Mouse (Mus musculus) lung, embryonic 16.5 days (tissue): Measurements from ENCODE around the gene Olfr113. TPM values are rescaled to one million over a fixed set of nuclear protein-coding genes. Genes with fewer than 3 reads are reported as not detected.
"Not testable (repeated sequence)": the region's sequence is repeated elsewhere in the genome, so short reads cannot be mapped to it uniquely, and the experiment has no call there.

ENCODE experiments used
- ATAC-seq: fragments of 200-750 bp; cut with Nextera tagmentation; 2 replicates; pipeline ENCODE4 v1.8.0; 2017; ENCODE audit warnings: low read depth, mild to moderate bottlenecking, moderate library complexity
- H3K27ac ChIP-seq: fragments of 300-500 bp; sonication (generic); 2 replicates; pipeline ENCODE4 v1.5.1; 2014; ENCODE audit warnings: mild to moderate bottlenecking, control low read depth, low read length
- H3K27me3 ChIP-seq: fragments of 300-500 bp; sonication (generic); 2 replicates; pipeline ENCODE4 v1.6.1; 2014; ENCODE audit warnings: low read depth, low read length, mixed read lengths; ENCODE audit not compliant: control insufficient read depth, insufficient read depth
- H3K36me3 ChIP-seq: fragments of 300-500 bp; sonication (generic); 2 replicates; pipeline ENCODE4 v1.6.1; 2014; ENCODE audit warnings: low read length; ENCODE audit not compliant: control insufficient read depth, insufficient read depth
- H3K4me1 ChIP-seq: fragments of 300-500 bp; sonication (generic); replicated peaks from 2 replicates; pipeline ENCODE4 v1.6.1; 2014; ENCODE audit warnings: low read length, mixed read lengths; ENCODE audit not compliant: control insufficient read depth, insufficient read depth
- H3K4me2 ChIP-seq: fragments of 300-500 bp; sonication (generic); 2 replicates; pipeline ENCODE4 v1.6.1; 2014; ENCODE audit warnings: low read depth, low read length, control low read depth
- H3K4me3 ChIP-seq: fragments of 300-500 bp; sonication (generic); 2 replicates; pipeline ENCODE4 v1.5.1; 2014; ENCODE audit warnings: mild to moderate bottlenecking, low read length, control low read depth
- H3K9ac ChIP-seq: fragments of 300-500 bp; sonication (generic); 2 replicates; pipeline ENCODE4 v1.6.1; 2014; ENCODE audit warnings: low read length, control low read depth
- H3K9me3 ChIP-seq: fragments of 300-500 bp; sonication (generic); 2 replicates; pipeline ENCODE4 v1.6.1; 2016; ENCODE audit warnings: low read length; ENCODE audit not compliant: control insufficient read depth
- WGBS: fragments of 180-500 bp; shearing (Covaris S2); extraction: QIAGEN DNeasy Blood & Tissue Kit; methylation state at CpG from one replicate; pipeline ENCODE4 v1.1.7; 2014; 5-methylcytosine and 5-hydroxymethylcytosine counted together
- polyA plus RNA-seq: library from polyadenylated mRNA; unstranded; fragments of >200 nt; fragmentation: Nextera tagmentation; extraction: Ambion mirVana; gene quantifications from 2 replicates; pipeline ENCODE4 v1.2.1, GENCODE M21; 2015

Olfr113 gene
- polyA plus RNA-seq = not detected in 2 replicates

GRCm38 (mm10) chr17:37577563-37577962 is at the start of gene Olfr113:
Gene Olfr113, minus strand, starts transcription at chr17:37577663.
- Histone ChIP-seq H3K9me3 (no peaks in the 10 kb centered on the region), H3K4me3 (no peak within 1 kb of the TSS), H3K27me3 (no peaks in the 10 kb centered on the region), H3K27ac (no peak within 1 kb of the TSS), H3K4me1 (no peaks in the 10 kb centered on the region), H3K9ac (no peak within 1 kb of the TSS), H3K4me2 (no peak within 1 kb of the TSS), H3K36me3 (no peaks in the 10 kb centered on the region)
- ATAC-seq = no peak

GRCm38 (mm10) chr17:37627009-37627408 is 49.5 kb upstream of the Olfr113 start, which contains the start of the genes Olfr115 and Olfr116:
Gene Olfr115, minus strand, starts transcription at chr17:37627109.
Gene Olfr116, minus strand, starts transcription at chr17:37627199.
- Histone ChIP-seq H3K4me1 (no peaks in the 10 kb centered on the region), H3K9me3 (no peaks in the 10 kb centered on the region), H3K27me3 (no peaks in the 10 kb centered on the region), H3K9ac (no peak within 1 kb of the TSS), H3K4me3 (no peak within 1 kb of the TSS), H3K27ac (no peak within 1 kb of the TSS), H3K4me2 (no peak within 1 kb of the TSS), H3K36me3 (no peaks in the 10 kb centered on the region)
- no peak for ATAC-seq
- WGBS = 78% methylated on average over 2 of the region's 2 CpGs

GRCm38 (mm10) chr17:37592643-37593042 is 15.2 kb upstream of the Olfr113 start, which contains the start of gene Olfr114:
Gene Olfr114, minus strand, starts transcription at chr17:37592743.
- H3K4me1 ChIP-seq = no peaks in the 10 kb centered on the region
- no peak for ATAC-seq
- no peaks in the 10 kb centered on the region for H3K9me3 ChIP-seq
- no peak within 1 kb of the TSS for H3K27ac ChIP-seq
- no peak within 1 kb of the TSS for H3K4me3 ChIP-seq
- no peaks in the 10 kb centered on the region for H3K27me3 ChIP-seq
- no peak within 1 kb of the TSS for H3K9ac ChIP-seq
- H3K4me2 ChIP-seq = no peak within 1 kb of the TSS
- no peaks in the 10 kb centered on the region for H3K36me3 ChIP-seq

GRCm38 (mm10) chr17:37569351-37569750 is 8.1 kb downstream of the Olfr113 start, which contains the start of gene Olfr112:
Gene Olfr112, minus strand, starts transcription at chr17:37569451.
- Histone ChIP-seq H3K4me1 (no peaks in the 10 kb centered on the region), H3K36me3 (no peaks in the 10 kb centered on the region), H3K4me3 (no peak within 1 kb of the TSS)

GRCm38 (mm10) chr17:37558913-37559615 is 18.4 kb downstream of the Olfr113 start:
- no peak for ATAC-seq
- WGBS = 38% methylated on average over 1 of the region's 1 CpGs
- no peak overlapping the region for H3K4me3 ChIP-seq
- H3K4me1 ChIP-seq = no peaks in the 10 kb centered on the region
- no peak overlapping the region for H3K9ac ChIP-seq
- H3K27me3 ChIP-seq = no peaks in the 10 kb centered on the region
- no peaks in the 10 kb centered on the region for H3K9me3 ChIP-seq
- no peaks in the 10 kb centered on the region for H3K36me3 ChIP-seq
- no peak overlapping the region for H3K4me2 ChIP-seq
- H3K27ac ChIP-seq = no peak overlapping the region

More at GRCm38 (mm10) chr17:37569351-37569750, 8.1 kb downstream of the Olfr113 start, which contains the start of gene Olfr112:
- H3K4me2 ChIP-seq = no peak within 1 kb of the TSS
- H3K27me3 ChIP-seq = no peaks in the 10 kb centered on the region
- no peaks in the 10 kb centered on the region for H3K9me3 ChIP-seq
- H3K9ac ChIP-seq = no peak within 1 kb of the TSS
- ATAC-seq = no peak
- H3K27ac ChIP-seq = no peak within 1 kb of the TSS

GRCm38 (mm10) chr17:37543800-37544435 is 33.5 kb downstream of the Olfr113 start:
- WGBS = 67% methylated on average over 3 of the region's 3 CpGs
- Histone ChIP-seq H3K36me3 (no peaks in the 10 kb centered on the region), H3K9me3 (no peaks in the 10 kb centered on the region), H3K4me2 (no peak overlapping the region), H3K4me3 (no peak overlapping the region), H3K27me3 (no peaks in the 10 kb centered on the region), H3K27ac (no peak overlapping the region), H3K4me1 (no peaks in the 10 kb centered on the region), H3K9ac (no peak overlapping the region)
- no peak for ATAC-seq

- H3K4me1 ChIP-seq = no peaks in the 10 kb centered on the region
- H3K9ac ChIP-seq = no peak overlapping the region
- no peak overlapping the region for H3K27ac ChIP-seq
- ATAC-seq = no peak
- H3K36me3 ChIP-seq = no peaks in the 10 kb centered on the region
- no peaks in the 10 kb centered on the region for H3K27me3 ChIP-seq
- no peak overlapping the region for H3K4me3 ChIP-seq
- no peaks in the 10 kb centered on the region for H3K9me3 ChIP-seq
- WGBS = 77% methylated on average over 4 of the region's 4 CpGs
- H3K4me2 ChIP-seq = no peak overlapping the region
These were observed 35.9 kb downstream of the Olfr113 start for GRCm38 (mm10) chr17:37541454-37542119.

GRCm38 (mm10) chr17:37538416-37538815 is 39.0 kb downstream of the Olfr113 start:
- H3K4me3 ChIP-seq, H3K27me3 ChIP-seq, H3K9me3 ChIP-seq, H3K27ac ChIP-seq, H3K4me2 ChIP-seq, H3K9ac ChIP-seq, H3K36me3 ChIP-seq, H3K4me1 ChIP-seq, ATAC-seq: not testable (repeated sequence)
- WGBS = 28% methylated on average over 1 of the region's 1 CpGs

GRCm38 (mm10) chr17:37535173-37535572 is 42.3 kb downstream of the Olfr113 start:
- H3K4me1 ChIP-seq = no peaks in the 10 kb centered on the region
- H3K27me3 ChIP-seq = no peaks in the 10 kb centered on the region
- no peak overlapping the region for H3K9ac ChIP-seq
- H3K4me2 ChIP-seq = no peak overlapping the region
- H3K9me3 ChIP-seq = no peaks in the 10 kb centered on the region
- H3K4me3 ChIP-seq = no peak overlapping the region
- H3K36me3 ChIP-seq = no peaks in the 10 kb centered on the region
- ATAC-seq = no peak
- no peak overlapping the region for H3K27ac ChIP-seq
